Mouse (Mus musculus) bone marrow macrophage, adult 2 months (primary cell): ENCODE data around the gene Smg6. TPM values are rescaled to one million over a fixed set of nuclear protein-coding genes. Genes with fewer than 3 reads are reported as not detected.

Experiments used
- H3K27ac ChIP-seq: 2 replicates; pipeline ENCODE4 v1.5.1; 2012; ENCODE audit warnings: low read depth, low read length; ENCODE audit not compliant: insufficient read depth
- H3K4me1 ChIP-seq: 2 replicates; pipeline ENCODE4 v1.6.1; 2012; ENCODE audit warnings: low read length; ENCODE audit not compliant: control insufficient read depth, insufficient read depth
- H3K4me3 ChIP-seq: 2 replicates; pipeline ENCODE4 v1.5.1; 2012; ENCODE audit warnings: mild to moderate bottlenecking, low read length, moderate library complexity; ENCODE audit not compliant: insufficient read depth
- CTCF ChIP-seq: IDR thresholded peaks from 2 replicates; pipeline ENCODE4 v1.5.1; 2012; ENCODE audit warnings: low read depth, mild to moderate bottlenecking, low read length, moderate library complexity
- POLR2A ChIP-seq: IDR thresholded peaks from 2 replicates; pipeline ENCODE4 v1.6.1; 2012; ENCODE audit warnings: mild to moderate bottlenecking, low read depth, low read length, borderline replicate concordance
- polyA plus RNA-seq: library from polyadenylated mRNA; stranded (reverse); fragments of >200 nt; gene quantifications from 2 replicates; pipeline ENCODE4 v1.2.4, GENCODE M21; 2012; ENCODE audit not compliant: missing spikeins, insufficient read depth, insufficient read length

The Smg6 gene
- polyA plus RNA-seq, 1 experiment = 14.7 TPM

DNA sequence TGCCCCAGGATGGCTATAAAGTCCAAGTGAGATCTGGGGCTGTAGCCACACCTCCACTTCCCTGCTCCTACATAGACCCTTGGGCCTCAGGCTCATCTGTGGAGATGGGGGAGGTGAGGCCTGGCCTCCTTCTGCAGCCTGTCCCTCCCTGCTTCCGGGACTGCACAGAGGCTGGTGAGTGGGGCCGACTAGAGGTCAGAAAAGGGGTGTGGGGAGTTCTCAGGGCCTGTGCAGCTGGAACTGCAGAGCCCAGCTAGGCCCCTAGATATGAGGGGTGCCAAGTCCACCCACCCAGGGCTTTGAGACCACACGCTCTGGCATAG is 222.2 kb downstream of the Smg6 start:
- no peak overlapping the region for H3K4me3 ChIP-seq
- H3K4me1 ChIP-seq = peaks cover 13% of the 10 kb centered on the region
- H3K27ac ChIP-seq = no peak overlapping the region
- TF ChIP-seq POLR2A = no peak
- no peak for TF ChIP-seq CTCF

DNA sequence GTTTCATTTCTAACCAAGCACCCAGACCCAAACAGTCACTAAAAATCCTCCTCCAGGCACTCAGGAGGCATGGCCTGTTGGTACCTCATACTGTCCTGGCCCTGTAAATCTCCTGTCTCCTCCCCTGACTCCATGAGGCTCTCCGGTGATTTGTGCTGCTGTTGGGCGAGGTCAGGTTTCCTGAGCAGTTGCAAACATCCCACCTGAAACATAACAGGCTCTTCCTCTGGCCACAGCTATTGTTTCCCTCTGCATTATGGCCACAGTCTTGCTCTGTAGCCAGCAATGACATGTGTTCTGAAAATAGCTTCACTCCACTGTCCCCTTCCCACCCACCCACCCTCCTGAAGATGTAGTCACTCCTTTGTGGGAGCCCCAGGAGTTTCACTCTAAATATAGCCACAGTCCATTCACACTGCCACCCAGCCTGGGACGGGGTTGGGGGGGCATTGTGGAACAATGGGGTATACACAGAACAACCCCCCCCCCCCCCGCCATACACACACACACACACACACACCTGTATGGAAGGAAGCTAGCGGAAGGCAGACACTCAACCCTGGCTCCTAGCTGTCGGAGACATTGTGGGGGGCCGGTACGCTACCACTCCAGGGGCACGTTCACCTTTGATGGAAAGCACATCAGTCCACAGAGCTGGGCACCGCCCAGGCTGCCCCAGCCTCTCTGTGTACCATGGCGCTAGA is 222.9 kb downstream of the Smg6 start:
- TF ChIP-seq CTCF = no peak
- no peak for TF ChIP-seq POLR2A

DNA sequence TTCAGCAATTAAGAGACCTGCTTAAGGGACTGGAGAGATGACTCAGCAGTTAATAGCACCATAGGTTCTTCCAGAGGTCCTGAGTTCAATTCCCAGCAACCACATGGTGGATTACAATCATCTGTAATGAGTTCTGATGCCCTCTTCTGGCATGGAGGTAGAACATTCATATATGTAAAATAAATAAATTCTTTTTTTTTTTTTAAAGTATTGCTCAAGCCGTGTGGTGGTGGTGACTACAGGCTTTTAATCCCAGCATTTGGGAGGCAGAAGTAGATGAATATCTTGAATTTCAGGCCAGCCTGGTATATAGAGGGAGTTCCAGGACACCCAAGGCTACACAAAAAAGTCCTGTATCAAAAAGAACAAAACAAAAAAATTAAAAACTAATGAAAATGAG is 224.7 kb downstream of the Smg6 start:
- no peak overlapping the region for H3K27ac ChIP-seq
- peaks cover 30% of the 10 kb centered on the region for H3K4me1 ChIP-seq
- no peak for TF ChIP-seq CTCF
- H3K4me3 ChIP-seq = no peak overlapping the region

More for the DNA sequence above, 222.9 kb downstream of the Smg6 start:
- H3K4me1 ChIP-seq = peaks cover 18% of the 10 kb centered on the region
- H3K27ac ChIP-seq = no peak overlapping the region
- no peak overlapping the region for H3K4me3 ChIP-seq

DNA sequence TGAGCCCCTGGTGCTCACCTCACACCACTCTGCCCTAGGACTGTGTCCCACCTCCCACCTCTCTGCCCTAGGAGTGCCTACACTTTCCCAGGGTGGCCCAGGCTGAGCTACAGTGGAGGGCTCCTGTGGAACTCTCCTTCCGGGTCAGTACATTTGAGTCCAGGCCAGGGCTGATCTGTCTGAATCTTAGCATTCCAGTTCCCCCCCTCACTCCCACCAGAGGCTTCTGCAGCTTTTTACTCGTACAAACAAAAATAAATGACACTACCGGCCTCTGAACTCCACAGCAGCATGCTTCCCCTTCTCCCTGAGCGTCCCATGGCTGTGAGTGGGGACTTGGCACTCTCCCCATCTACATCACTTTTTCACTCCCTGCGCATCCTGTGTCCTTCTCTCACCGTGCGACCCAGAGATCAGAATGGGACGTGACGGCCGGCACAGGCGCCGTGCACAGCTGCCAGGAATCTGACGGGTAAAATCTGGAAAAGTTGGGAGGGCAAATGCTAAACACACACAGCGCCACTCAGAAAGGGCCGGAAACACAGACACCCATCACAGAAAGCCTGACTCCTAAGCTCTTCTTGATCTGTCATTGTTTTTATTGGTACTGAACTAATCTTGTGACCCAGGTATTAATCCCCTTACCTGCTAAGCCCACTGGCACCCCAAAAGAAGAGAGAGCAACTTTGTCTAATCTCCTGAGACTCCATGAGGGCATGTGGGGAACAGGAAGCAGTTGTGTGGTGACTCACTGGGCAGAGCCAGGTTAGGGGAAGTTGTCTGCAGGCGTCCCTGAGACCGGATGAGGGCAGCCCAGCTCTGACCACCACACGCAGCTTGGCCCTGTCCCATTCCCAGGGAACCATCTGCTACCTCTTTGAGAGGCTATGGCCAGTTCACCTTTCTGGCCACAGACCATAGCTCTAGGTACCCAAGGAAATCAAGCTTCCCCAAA is 227.3 kb downstream of the Smg6 start:
- H3K4me3 ChIP-seq = peak overlapping the region; percentile 39
- TF ChIP-seq CTCF = no peak
- no peak for TF ChIP-seq POLR2A
- peak overlapping the region; percentile 13; the same call in 1 of the 2 replicates for H3K27ac ChIP-seq
- peaks cover 25% of the 10 kb centered on the region for H3K4me1 ChIP-seq

DNA sequence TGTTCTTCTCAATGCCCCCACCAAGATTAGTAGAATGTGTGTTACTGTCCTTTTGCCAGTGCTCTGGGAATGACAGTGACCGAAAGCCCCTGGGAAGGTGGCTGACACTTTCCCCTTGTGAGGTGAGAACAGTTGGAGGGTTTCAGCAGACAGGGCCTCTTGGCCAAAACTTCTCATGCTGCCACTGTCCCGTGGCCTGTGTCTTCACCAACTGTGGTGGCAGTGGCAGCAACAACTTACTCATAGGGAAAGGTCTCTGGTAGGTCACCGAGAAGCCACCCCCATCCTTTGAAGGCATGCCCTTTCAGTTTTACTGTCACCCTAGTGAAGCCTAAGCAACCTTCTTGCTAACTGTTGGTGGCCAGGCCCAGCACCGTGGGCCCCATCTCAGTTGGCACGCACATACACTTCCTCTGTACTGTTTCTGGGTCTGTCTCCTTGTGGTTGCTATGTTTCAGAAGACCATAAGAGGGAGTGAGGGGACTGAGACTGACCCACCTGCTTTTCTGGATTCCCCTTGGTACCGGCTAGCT is 228.5 kb downstream of the Smg6 start:
- peaks cover 25% of the 10 kb centered on the region for H3K4me1 ChIP-seq
- no peak overlapping the region for H3K27ac ChIP-seq
- H3K4me3 ChIP-seq = no peak overlapping the region
- no peak for TF ChIP-seq CTCF
- TF ChIP-seq POLR2A = no peak

DNA sequence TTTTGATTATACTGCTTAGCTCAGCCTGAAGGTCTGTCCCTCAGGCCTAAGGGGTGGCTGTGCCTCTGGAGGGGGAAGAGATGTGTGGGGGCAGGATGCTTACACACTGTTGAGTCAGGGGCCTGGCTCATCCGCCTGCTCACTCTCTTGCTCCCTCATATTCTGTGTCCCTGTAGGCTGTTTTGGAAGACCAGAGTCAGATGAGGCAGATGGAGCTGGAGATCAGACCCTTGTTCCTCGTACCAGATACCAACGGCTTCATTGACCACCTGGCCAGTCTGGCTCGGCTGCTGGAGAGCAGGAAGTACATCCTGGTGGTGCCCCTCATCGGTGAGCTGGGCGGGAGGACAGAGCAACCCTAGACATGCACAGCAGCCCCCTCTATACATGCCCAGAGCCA is 230.4 kb downstream of the Smg6 start:
- no peak overlapping the region for H3K27ac ChIP-seq

DNA sequence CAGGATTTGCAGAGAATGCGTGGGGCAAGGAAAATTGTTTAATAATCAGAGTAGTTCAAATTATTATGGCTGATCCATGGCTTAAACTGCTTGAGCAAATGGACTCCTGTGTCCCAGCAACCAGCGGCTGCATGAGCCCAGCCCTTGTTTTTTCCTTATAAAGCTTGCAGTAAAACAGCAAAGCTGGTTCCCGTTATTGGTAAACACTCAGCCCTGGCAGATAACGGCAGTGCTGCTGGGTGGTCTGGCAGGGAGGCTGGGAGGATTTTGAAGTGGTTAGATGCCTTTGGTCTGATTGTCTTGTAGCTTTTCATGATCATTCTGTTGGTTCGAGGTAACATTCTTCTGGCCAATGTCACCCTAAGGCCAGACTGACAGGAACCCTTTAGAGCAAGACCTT is 230.8 kb downstream of the Smg6 start:
- TF ChIP-seq CTCF (no peak), POLR2A (no peak)
- H3K27ac ChIP-seq = no peak overlapping the region

More for the DNA sequence above, 230.4 kb downstream of the Smg6 start:
- Histone ChIP-seq H3K4me3 (no peak overlapping the region), H3K4me1 (peaks cover 22% of the 10 kb centered on the region)
- no peak for TF ChIP-seq POLR2A
- no peak for TF ChIP-seq CTCF

DNA sequence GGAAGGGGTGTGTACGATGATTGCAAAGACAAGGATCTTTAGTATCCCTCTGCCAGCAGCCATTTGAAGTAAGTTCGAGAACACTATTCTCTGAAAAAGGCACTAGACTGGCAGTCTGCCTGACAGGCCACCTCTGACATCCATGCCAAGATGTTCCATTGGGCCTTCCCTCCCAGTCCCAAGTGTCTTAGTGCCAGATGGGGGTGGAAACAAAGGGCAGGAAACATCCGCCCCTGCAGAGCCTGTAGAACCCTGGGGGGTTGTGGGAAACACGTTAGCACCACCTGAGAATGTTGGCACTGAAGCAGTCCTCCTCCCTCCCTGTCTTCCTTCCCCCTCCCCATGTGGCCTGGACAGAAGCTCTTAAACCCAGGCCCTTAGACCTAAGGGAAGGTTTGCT is 231.4 kb downstream of the Smg6 start:
- TF ChIP-seq POLR2A = no peak
- TF ChIP-seq CTCF = no peak
- Histone ChIP-seq H3K4me1 (peaks cover 22% of the 10 kb centered on the region), H3K27ac (no peak overlapping the region), H3K4me3 (no peak overlapping the region)

More for the DNA sequence above, 230.8 kb downstream of the Smg6 start:
- Histone ChIP-seq H3K4me3 (no peak overlapping the region), H3K4me1 (peaks cover 22% of the 10 kb centered on the region)

DNA sequence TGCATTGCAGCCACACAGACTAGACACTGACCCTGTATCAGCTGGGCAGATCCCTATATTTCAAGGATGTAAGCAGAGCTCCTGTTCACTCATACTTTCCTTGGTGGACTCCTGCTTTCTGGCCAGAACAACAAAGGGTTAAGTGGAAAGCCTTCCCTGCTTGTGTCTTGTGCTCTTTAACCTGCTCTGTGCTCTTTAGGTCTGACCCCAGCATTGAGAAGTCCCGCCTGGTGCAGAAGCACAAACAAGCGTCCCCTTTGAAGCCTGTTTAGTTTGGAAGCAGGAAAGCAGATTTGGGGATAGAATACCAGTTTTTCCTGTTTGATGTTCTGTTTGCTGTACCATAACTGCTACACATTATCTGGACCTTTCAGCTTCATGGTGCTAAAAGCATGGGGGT is 232.3 kb downstream of the Smg6 start:
- Histone ChIP-seq H3K4me1 (peaks cover 16% of the 10 kb centered on the region), H3K4me3 (no peak overlapping the region), H3K27ac (no peak overlapping the region)
- TF ChIP-seq POLR2A (no peak), CTCF (no peak)

DNA sequence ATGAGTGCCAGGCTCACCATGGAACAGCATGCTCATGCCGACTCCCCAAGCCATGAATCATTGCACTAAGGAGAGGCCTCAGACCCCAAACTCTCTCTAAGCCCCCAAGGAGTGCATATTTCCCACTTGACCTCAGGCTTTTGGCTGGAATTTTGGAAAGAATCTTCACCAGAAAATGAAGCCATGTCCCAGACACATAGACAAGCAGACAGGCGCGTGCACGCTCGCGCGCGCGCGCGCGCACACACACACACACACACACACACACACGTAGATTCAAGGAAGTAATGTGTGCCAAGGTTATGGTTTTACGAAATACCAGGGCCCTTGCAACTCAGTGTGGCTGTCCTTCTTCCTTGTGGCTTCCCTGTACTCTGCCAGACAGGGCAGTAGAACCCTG is 232.8 kb downstream of the Smg6 start:
- Histone ChIP-seq H3K4me1 (peaks cover 12% of the 10 kb centered on the region), H3K27ac (no peak overlapping the region), H3K4me3 (no peak overlapping the region)
- TF ChIP-seq CTCF = no peak
- TF ChIP-seq POLR2A = no peak

DNA sequence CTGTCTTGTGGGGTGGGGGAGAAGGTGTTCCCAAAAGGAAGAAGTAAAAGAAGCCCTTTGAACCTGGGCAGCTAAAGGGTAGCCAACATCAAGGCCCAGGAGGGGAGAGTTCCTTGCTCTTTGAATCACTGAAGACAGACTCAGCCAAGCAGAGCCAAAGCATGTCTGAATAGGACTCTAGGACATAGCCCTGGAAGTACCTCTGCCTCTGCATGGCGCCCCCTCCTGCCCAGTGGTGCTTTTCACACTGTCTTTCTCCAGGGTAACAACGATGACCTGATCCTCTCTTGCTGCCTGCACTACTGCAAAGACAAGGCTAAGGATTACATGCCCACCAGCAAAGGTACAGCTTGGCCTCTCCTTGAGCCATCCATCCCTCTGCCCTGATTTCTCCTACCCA is 233.9 kb downstream of the Smg6 start:
- Histone ChIP-seq H3K27ac (no peak overlapping the region), H3K4me3 (no peak overlapping the region), H3K4me1 (0 out of 2 replicates have a peak, but pooled peaks cover 2% of the 10 kb centered on the region)
- TF ChIP-seq POLR2A (no peak), CTCF (no peak; the same call in 1 of the 2 replicates)
